Mouse (Mus musculus): Measurements from ENCODE around the gene Arl8b.
"Not testable (repeated sequence)": the region's sequence is repeated elsewhere in the genome, so short reads cannot be mapped to it uniquely, and the experiment has no call there.

Arl8b gene

DNA sequence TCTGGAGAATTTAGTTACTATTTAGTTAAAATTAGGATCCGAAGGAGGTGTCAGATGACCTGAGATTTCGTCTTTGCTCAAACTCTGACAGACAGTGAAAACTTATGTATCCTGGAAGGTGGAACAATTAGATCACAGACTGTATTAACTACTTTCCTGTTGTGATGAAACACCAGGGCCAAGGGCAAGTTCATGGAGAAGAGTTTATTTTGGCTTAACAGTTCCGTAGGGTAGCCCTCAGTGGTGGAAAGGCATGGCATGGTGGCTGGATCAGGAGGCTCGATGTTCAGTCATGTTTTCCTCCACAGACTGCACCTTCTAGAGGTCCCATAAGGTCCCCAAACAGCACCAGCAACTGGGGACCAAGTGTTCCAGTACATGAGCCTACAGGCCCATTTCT lies 54.2 kb downstream of the Arl8b start:
- DNase-seq = no peak

GRCm38 (mm10) chr6:108837958-108838357 lies 55.1 kb downstream of the Arl8b start:
- no peak for DNase-seq

- no peak for DNase-seq
Observed at GRCm38 (mm10) chr6:108839432-108839831, 56.5 kb downstream of the Arl8b start.

DNA sequence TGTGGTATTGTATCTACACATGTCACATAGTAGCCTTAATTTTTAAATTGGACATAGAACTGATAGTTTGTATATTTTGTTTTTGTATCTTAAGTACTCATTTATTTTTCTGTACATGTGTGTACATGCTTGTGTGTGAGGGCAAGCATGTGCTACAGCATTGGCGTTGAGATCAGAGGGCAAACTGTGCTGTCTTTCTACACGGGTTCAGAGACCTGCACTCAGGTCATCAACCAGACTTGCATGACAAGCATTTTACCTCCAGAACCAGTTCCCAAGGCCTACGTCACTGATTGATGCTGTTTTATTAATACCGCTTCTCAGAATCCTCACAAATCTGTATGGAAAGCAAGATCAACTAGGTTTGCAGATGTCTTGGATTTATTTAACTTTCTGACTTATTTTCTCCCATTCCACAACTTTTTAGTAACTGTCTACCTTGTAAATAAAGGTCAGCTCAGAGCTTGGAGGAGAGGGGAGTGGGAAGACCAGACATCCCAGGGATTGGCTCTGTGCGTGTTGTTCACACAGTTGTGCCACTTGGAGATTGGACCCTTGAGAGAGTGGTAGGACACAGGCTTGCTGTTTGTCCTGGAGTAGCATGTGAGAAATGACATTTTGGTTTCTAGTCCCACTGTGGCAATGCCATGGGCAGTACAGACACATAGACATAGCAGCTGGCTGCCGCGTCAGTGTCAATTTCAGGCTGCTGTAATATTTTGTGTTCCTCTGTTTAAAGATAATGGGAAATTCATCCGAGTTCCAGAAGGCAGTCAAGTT lies 58.2 kb downstream of the Arl8b start:
- no peak for DNase-seq

- no peak for DNase-seq
Observed at GRCm38 (mm10) chr6:108843664-108844063, 60.8 kb downstream of the Arl8b start.

GRCm38 (mm10) chr6:108844093-108844492 lies 61.2 kb downstream of the Arl8b start:
- DNase-seq = no peak

GRCm38 (mm10) chr6:108844771-108845170 lies 61.9 kb downstream of the Arl8b start:
- DNase-seq = no peak

GRCm38 (mm10) chr6:108852088-108852670 lies 69.3 kb downstream of the Arl8b start:
- DNase-seq = no peak

DNA sequence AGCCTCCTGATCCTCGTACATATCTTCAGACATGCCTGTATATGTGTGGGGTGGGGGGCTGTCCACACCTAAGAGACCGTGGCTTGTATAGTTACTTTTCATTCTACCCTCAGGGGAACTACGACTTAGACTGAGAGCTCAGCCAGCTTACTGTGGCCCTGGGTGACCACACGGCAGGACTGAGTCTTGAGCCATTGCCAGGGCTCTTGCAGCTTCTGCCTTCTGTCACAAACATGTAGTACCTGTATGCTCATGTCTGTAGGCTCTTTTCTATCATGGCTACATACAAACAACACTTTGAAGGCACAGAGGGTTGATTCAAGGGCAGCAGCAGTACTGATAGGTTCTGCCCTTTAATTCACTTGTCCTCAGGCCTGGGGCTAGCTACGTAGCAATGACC lies 70.1 kb downstream of the Arl8b start:
- DNase-seq = peak; percentile 16 to 20

DNA sequence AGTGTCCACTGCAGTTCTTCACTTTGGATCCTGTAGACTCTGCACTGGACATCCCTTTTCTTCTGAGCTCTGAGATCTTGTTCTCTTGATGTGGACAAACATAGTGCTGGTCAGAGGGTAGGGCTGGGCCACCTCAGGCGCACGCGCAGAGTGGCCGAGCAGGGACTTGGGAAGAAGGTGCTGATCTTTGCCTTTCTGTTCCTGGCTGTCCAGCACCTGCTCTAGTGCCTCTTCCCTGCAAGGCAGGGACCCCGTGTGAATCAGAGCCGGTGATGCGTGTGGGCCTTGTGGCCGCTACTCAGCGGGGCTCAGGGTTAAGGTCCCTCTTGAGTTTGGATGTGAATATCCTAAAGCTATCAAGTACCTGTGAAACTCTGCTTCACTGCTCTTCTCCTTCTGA lies 75.7 kb downstream of the Arl8b start:
- DNase-seq = no peak

GRCm38 (mm10) chr6:108861226-108861625 lies 78.3 kb downstream of the Arl8b start:
- DNase-seq = no peak

GRCm38 (mm10) chr6:108862548-108862947 lies 79.6 kb downstream of the Arl8b start:
- DNase-seq = no peak

GRCm38 (mm10) chr6:108866317-108866716 lies 83.4 kb downstream of the Arl8b start:
- DNase-seq = no peak

DNA sequence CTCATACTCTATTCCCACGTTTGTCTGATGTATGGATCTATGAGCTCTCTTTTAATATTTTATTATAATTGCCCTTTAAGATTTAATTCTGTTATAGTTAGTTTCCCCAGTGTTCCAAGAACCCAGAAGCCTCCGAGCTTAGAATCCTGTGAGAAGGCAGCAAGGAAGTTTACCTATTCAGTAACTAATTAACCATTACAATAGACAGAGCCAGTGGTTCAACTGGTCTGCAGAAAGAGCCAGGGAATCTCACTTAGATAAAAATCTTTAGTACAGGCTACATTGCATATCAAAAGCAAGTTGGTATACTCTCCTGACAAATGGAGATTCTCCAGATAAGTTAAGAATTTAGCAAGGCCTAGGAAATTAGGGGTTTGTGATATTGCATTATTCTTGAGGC lies 86.1 kb downstream of the Arl8b start:
- not testable (repeated sequence) for DNase-seq

DNA sequence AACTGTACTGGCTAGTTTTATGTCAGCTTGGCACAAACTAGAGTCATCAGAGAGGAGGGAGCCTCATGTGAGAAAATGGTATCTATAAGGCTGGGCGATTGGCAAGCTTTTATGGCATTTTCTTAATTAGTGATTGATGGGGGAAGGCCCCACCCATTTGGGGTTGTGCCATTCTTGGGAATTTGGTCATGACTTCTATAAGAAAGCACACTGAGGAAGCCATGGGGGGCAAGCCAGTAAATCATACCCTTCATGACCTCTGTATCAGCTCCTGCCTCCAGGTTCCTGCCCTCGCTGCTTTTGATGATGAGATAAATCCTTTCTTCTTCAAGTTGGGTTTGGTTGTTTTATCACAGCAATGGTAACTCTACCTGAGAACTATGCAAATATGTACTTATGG lies 87.5 kb downstream of the Arl8b start:
- DNase-seq = no peak

DNA sequence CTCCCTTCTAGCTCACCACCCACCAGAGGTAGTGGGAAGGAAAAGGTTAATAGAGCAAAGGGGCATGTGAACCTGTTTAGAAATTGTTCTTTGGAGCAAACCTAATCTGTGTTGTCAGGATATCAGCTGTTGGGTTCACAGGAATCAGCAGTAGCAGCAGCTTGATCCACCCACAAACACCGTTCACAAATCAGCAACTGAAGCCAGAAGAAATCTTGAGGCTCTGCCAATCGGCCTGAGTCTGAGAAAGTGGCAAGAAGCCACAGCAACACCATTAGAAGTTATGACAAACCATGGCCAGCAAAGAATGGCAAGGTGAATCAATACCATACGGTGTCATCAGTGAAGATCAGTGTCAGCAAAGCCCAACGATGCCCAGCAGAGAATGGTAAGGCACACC lies 88.4 kb downstream of the Arl8b start:
- DNase-seq = no peak
